Mouse (Mus musculus) hindbrain, embryonic 13.5 days (tissue): Measurements from ENCODE around the gene Sycp2. TPM values are rescaled to one million over a fixed set of nuclear protein-coding genes. Genes with fewer than 3 reads are reported as not detected.
A peak's percentile ranks its signal among the peaks of the same experiment; 100 is the strongest.

Experiments
- ATAC-seq: fragments of 200-750 bp; cut with Nextera tagmentation; 2 replicates; pipeline ENCODE4 v1.8.0; 2017; ENCODE audit warnings: moderate TSS enrichment; ENCODE audit not compliant: low FRiP score
- H3K27ac ChIP-seq: fragments of 300-500 bp; sonication (generic); 2 replicates; pipeline ENCODE4 v1.5.1; 2015; ENCODE audit warnings: inconsistent platforms, mild to moderate bottlenecking, moderate library complexity
- H3K27me3 ChIP-seq: fragments of 300-500 bp; sonication (generic); 2 replicates; pipeline ENCODE4 v1.6.1; 2015; ENCODE audit warnings: mild to moderate bottlenecking, inconsistent platforms
- H3K36me3 ChIP-seq: fragments of 300-500 bp; sonication (generic); 2 replicates; pipeline ENCODE4 v1.6.1; 2015; ENCODE audit warnings: mild to moderate bottlenecking, inconsistent platforms
- H3K4me1 ChIP-seq: fragments of 300-500 bp; sonication (generic); replicated peaks from 2 replicates; pipeline ENCODE4 v1.6.1; 2015; ENCODE audit warnings: inconsistent platforms
- H3K4me2 ChIP-seq: fragments of 300-500 bp; sonication (generic); 2 replicates; pipeline ENCODE4 v1.6.1; 2015; ENCODE audit warnings: inconsistent platforms, mild to moderate bottlenecking, moderate library complexity
- H3K4me3 ChIP-seq: fragments of 300-500 bp; sonication (generic); 2 replicates; pipeline ENCODE4 v1.5.1; 2015; ENCODE audit warnings: mild to moderate bottlenecking, inconsistent platforms
- H3K9ac ChIP-seq: fragments of 300-500 bp; sonication (generic); 2 replicates; pipeline ENCODE4 v1.6.1; 2015; ENCODE audit warnings: mild to moderate bottlenecking, inconsistent platforms
- H3K9me3 ChIP-seq: fragments of 300-500 bp; sonication (generic); 2 replicates; pipeline ENCODE4 v1.6.1; 2016; ENCODE audit warnings: inconsistent platforms
- WGBS: fragments of 180-500 bp; shearing (Covaris S2); methylation state at CpG from one replicate; pipeline ENCODE4 v1.1.7; 2015; 5-methylcytosine and 5-hydroxymethylcytosine counted together
- polyA plus RNA-seq: library from polyadenylated mRNA; unstranded; fragments of >200 nt; fragmentation: Nextera tagmentation; extraction: Ambion mirVana; gene quantifications from 2 replicates; pipeline ENCODE4 v1.2.1, GENCODE M21; 2015

The Sycp2 gene
- polyA plus RNA-seq, 1 experiment from 2014 or later = 0.31 TPM

DNA sequence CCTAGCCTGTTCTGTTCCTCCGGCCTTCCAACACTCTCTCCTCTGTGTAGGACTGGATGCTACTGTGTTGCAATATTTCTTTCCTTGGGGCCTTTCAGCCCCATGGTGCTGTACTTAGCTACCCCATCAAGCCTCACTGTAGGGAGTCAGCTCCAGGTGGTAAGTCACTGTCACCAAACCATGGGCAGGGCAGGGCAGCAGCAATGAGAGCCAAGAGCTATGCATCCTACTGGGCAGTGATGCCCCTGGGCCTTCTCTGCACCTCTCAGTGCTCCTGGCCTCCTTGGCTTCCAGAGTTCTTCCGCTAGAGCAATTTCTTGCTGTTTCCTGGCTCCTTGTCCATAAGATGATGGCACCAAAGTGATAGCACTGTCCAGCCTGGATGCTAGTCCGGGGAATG is 83.1 kb downstream of the Sycp2 start:
- Histone ChIP-seq H3K9me3 (no peaks in the 10 kb centered on the region), H3K27me3 (no peaks in the 10 kb centered on the region), H3K4me3 (no peak overlapping the region), H3K9ac (no peak overlapping the region), H3K27ac (no peak overlapping the region), H3K4me2 (no peak overlapping the region), H3K4me1 (peaks cover 28% of the 10 kb centered on the region), H3K36me3 (peaks cover 29% of the 10 kb centered on the region)
- 97% methylated on average over 3 of the region's 3 CpGs for WGBS
- ATAC-seq = no peak

- no peak for ATAC-seq
Measured at GRCm38 (mm10) chr2:178321271-178321670, 86.2 kb downstream of the Sycp2 start.

GRCm38 (mm10) chr2:178319766-178320165 is 87.7 kb downstream of the Sycp2 start:
- 84% methylated on average over 7 of the region's 7 CpGs for WGBS

More at GRCm38 (mm10) chr2:178321271-178321670, 86.2 kb downstream of the Sycp2 start:
- Histone ChIP-seq H3K27me3 (no peaks in the 10 kb centered on the region), H3K9ac (no peak overlapping the region), H3K4me3 (no peak overlapping the region), H3K27ac (no peak overlapping the region), H3K9me3 (no peaks in the 10 kb centered on the region), H3K4me1 (no peaks in the 10 kb centered on the region), H3K4me2 (no peak overlapping the region), H3K36me3 (peaks cover 29% of the 10 kb centered on the region)
- WGBS = 86% methylated on average over 10 of the region's 10 CpGs

GRCm38 (mm10) chr2:178316281-178316680 is 91.2 kb downstream of the Sycp2 start:
- no peak overlapping the region for H3K4me2 ChIP-seq
- 96% methylated on average over 1 of the region's 1 CpGs for WGBS
- no peak overlapping the region for H3K4me3 ChIP-seq
- no peak overlapping the region for H3K9ac ChIP-seq
- peaks cover 23% of the 10 kb centered on the region for H3K36me3 ChIP-seq
- no peak for ATAC-seq
- no peaks in the 10 kb centered on the region for H3K4me1 ChIP-seq
- no peak overlapping the region for H3K27ac ChIP-seq
- H3K9me3 ChIP-seq = no peaks in the 10 kb centered on the region
- no peaks in the 10 kb centered on the region for H3K27me3 ChIP-seq

More at GRCm38 (mm10) chr2:178319766-178320165, 87.7 kb downstream of the Sycp2 start:
- Histone ChIP-seq H3K9me3 (no peaks in the 10 kb centered on the region), H3K27ac (no peak overlapping the region), H3K27me3 (no peaks in the 10 kb centered on the region), H3K4me3 (no peak overlapping the region), H3K9ac (no peak overlapping the region), H3K36me3 (peaks cover 34% of the 10 kb centered on the region), H3K4me2 (no peak overlapping the region), H3K4me1 (no peaks in the 10 kb centered on the region)
- ATAC-seq = no peak

- H3K36me3 ChIP-seq = peaks cover 17% of the 10 kb centered on the region; the same call in 1 of the 2 replicates
- no peak overlapping the region for H3K4me2 ChIP-seq
- H3K4me3 ChIP-seq = no peak overlapping the region
- no peaks in the 10 kb centered on the region for H3K4me1 ChIP-seq
- H3K9ac ChIP-seq = no peak overlapping the region
- H3K27ac ChIP-seq = no peak overlapping the region
- 88% methylated on average over 7 of the region's 7 CpGs for WGBS
- no peaks in the 10 kb centered on the region for H3K27me3 ChIP-seq
- no peak for ATAC-seq
- no peaks in the 10 kb centered on the region for H3K9me3 ChIP-seq
Measured at GRCm38 (mm10) chr2:178313539-178313938, 93.9 kb downstream of the Sycp2 start.

GRCm38 (mm10) chr2:178304669-178305068 is 102.8 kb downstream of the Sycp2 start:
- no peak overlapping the region for H3K4me2 ChIP-seq
- 84% methylated on average over 6 of the region's 6 CpGs for whole genome bisulfite sequencing
- no peak overlapping the region for H3K4me3 ChIP-seq
- no peaks in the 10 kb centered on the region for H3K9me3 ChIP-seq
- no peaks in the 10 kb centered on the region for H3K27me3 ChIP-seq
- ATAC-seq = no peak
- H3K27ac ChIP-seq = peak overlapping the region; percentile 89
- H3K9ac ChIP-seq = no peak overlapping the region
- peaks cover 13% of the 10 kb centered on the region for H3K36me3 ChIP-seq
- peaks cover 44% of the 10 kb centered on the region for H3K4me1 ChIP-seq

- Histone ChIP-seq H3K9ac (no peak overlapping the region), H3K9me3 (no peaks in the 10 kb centered on the region), H3K36me3 (peaks cover 13% of the 10 kb centered on the region), H3K4me2 (0 out of 2 replicates have a peak overlapping the region, but pooled peaks have one; percentile 23), H3K27me3 (no peaks in the 10 kb centered on the region), H3K27ac (peak overlapping the region; percentile 89), H3K4me1 (peaks cover 44% of the 10 kb centered on the region), H3K4me3 (no peak overlapping the region)
- WGBS = 15% methylated on average over 1 of the region's 1 CpGs
- peak; percentile 53 for ATAC-seq
Measured at GRCm38 (mm10) chr2:178304188-178304529, 103.3 kb downstream of the Sycp2 start.

DNA sequence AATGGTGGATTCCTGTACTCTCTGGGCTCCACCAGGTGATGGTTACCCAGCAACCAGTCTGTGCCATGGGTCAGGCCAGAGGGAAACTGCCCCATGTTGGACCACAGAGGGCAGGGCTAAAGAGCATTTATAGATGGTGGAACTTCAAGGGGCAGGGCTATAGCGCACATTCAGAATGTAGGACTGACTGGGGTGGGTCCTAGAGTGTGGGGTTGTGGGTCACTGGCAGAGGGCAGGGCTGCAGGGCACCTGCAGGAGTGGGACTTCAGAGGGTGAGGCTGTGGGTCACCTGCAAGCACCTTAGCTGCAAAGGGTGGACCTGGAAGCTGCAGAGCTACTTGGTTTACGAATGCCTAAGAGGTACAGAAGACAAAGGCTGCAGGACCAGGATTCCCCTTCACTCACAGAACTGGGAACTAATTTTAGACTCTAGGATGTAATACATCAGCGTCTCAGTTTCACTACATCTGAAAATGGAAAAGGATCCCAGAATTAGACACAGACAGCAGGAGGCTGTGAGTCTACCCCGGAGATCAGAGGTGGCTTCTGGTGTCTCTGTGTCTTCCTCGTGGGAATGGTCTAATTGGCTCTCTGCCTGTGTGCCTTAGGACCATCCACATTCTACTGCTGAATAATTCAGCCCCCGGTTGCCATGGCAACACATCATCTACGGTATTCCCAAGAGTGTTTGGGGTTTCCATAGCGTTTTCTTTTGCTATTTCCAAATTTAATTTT is 103.9 kb downstream of the Sycp2 start:
- H3K4me1 ChIP-seq = peaks cover 44% of the 10 kb centered on the region
- no peak overlapping the region for H3K4me3 ChIP-seq
- peaks cover 13% of the 10 kb centered on the region for H3K36me3 ChIP-seq
- peak overlapping the region; percentile 89 for H3K27ac ChIP-seq
- ATAC-seq = peak; percentile 84
- H3K4me2 ChIP-seq = peak overlapping the region; percentile 23; the same call in 1 of the 2 replicates
- WGBS = 33% methylated on average over 8 of the region's 8 CpGs
- no peaks in the 10 kb centered on the region for H3K27me3 ChIP-seq
- no peak overlapping the region for H3K9ac ChIP-seq
- H3K9me3 ChIP-seq = no peaks in the 10 kb centered on the region

Other genes starting within 250 kb of the Sycp2 start
- gene Ppp1r3d, start 6.8 kb upstream of the Sycp2 start, polyA plus RNA-seq = 2.3 and 2.9 TPM in 2 replicates
- gene Fam217b, start 6.8 kb upstream of the Sycp2 start, polyA plus RNA-seq = 8.1 and 9.8 TPM in 2 replicates
- gene Cdh26, start 22.8 kb upstream of the Sycp2 start, polyA plus RNA-seq = 0.16 and 0.17 TPM in 2 replicates